Mouse (Mus musculus) cerebellum, adult 2 months (tissue): ENCODE results near the gene Rims1. TPM values are rescaled to one million over a fixed set of nuclear protein-coding genes. Genes with fewer than 3 reads are reported as not detected.

Experiments used
- DNase-seq, 2 experiments: peaks; one replicate each; pipeline ENCODE4 v3.0.0; 2021
- H3K27ac ChIP-seq: fragments of 200-500 bp; 2 replicates; pipeline ENCODE4 v1.5.1; 2012; ENCODE audit warnings: low read length, control low read depth, inconsistent platforms; ENCODE audit not compliant: insufficient read depth
- H3K27me3 ChIP-seq: fragments of 200-500 bp; 2 replicates; pipeline ENCODE4 v1.6.1; 2012; ENCODE audit warnings: inconsistent platforms, mild to moderate bottlenecking, low read length, moderate library complexity; ENCODE audit not compliant: control insufficient read depth, insufficient read depth
- H3K4me1 ChIP-seq: fragments of 200-500 bp; 2 replicates; pipeline ENCODE4 v1.6.1; 2011; ENCODE audit warnings: low read length; ENCODE audit not compliant: control insufficient read depth, insufficient read depth
- H3K4me3 ChIP-seq: fragments of 200-500 bp; replicated peaks from 2 replicates; pipeline ENCODE3; 2011; ENCODE audit warnings: mild to moderate bottlenecking, low read depth, low read length, control low read depth; ENCODE audit not compliant: insufficient read depth
- CTCF ChIP-seq: fragments of 200-500 bp; IDR thresholded peaks from 2 replicates; pipeline ENCODE4 v1.5.1; 2011; ENCODE audit warnings: low read depth, mild to moderate bottlenecking, control low read depth, low read length, moderate library complexity, borderline replicate concordance; ENCODE audit not compliant: insufficient read depth
- POLR2A ChIP-seq: fragments of 200-500 bp; IDR thresholded peaks from 2 replicates; pipeline ENCODE4 v1.6.1; 2011; ENCODE audit warnings: low read length, control low read depth, borderline replicate concordance; ENCODE audit not compliant: insufficient read depth
- WGBS: fragments of 180-500 bp; shearing (Covaris S2); methylation state at CpG from one replicate; pipeline ENCODE4 v1.1.7; 2018; 5-methylcytosine and 5-hydroxymethylcytosine counted together
- polyA plus RNA-seq: library from polyadenylated mRNA; depleted of rRNA; stranded (reverse); fragments of >200 nt; gene quantifications from 2 replicates; pipeline ENCODE4 v1.2.3, GENCODE M21; 2012

Gene Rims1
- polyA plus RNA-seq, 1 experiment: 102 TPM

DNA sequence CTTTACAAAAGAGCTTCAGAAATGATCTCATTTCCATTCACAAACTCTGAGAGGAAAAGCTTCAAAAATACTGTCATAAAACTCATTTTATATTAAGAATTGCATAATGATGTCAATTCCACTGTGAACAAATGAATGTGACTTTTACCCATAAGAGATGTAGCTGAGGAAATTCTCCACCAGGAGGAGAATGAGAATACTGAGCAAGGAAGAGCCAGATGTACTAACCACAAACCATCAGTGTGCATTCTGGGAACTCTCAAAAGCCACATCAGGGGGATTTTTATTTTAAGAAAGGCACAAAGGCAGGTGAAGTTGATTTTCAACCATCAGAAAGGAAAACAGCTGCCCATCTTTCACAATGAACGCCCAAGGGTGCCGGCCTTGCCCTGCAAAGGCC lies 71.4 kb downstream of the Rims1 start:
- no peak for TF ChIP-seq POLR2A
- TF ChIP-seq CTCF: no peak
- Histone ChIP-seq H3K4me3 (no peak overlapping the region), H3K4me1 (peaks cover 6% of the 10 kb centered on the region), H3K27ac (no peak overlapping the region), H3K27me3 (no peaks in the 10 kb centered on the region)
- 98% methylated on average over 2 of the region's 2 CpGs for WGBS
- no peak for DNase-seq

DNA sequence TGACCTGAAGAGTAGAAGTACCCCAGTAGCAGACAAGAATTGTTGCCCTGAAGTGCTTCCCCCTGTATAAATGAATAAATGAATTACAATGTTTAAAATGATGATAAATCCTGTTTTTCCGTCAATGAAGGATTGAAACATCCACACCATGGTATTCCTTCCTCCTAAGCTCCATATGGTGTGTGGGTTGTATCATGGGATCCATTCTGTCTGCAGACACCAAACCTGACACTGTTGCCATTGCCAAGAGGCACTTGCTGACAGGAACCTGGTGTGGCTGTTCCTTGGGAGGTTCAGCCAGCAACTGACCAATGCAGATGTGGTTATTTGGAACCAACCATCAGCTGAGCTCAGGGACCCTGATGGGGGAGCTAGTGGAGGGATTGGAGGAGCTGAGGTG lies 72.5 kb downstream of the Rims1 start:
- peak in 1 of 2 experiments; percentile 29 for DNase-seq
- TF ChIP-seq CTCF: no peak
- no peak for TF ChIP-seq POLR2A

DNA sequence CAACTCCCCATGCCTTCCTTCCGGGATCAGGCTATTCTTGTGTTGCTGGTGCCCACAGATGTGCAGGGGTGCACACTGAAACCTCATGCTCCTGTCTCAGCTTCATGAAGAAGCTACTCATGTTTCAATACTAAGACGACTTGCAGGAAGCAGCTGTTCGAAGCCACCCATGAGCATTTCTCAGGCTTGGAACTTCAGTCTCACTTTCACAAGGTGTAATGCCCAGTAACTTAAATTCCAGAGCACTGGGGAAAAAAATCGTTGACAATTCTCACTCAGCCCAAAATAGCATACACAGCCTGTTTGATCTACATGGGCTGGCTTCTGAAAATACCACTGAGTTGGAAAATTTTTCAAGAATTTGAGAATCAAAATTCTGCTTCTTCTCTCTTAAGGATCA lies 77.6 kb downstream of the Rims1 start:
- 58% methylated on average over 4 of the region's 4 CpGs for WGBS
- no peak for DNase-seq
- no peaks in the 10 kb centered on the region for H3K27me3 ChIP-seq
- H3K4me3 ChIP-seq: no peak overlapping the region
- H3K4me1 ChIP-seq: peaks cover 9% of the 10 kb centered on the region; the same call in 1 of the 2 replicates
- TF ChIP-seq CTCF: no peak
- no peak for TF ChIP-seq POLR2A
- no peak overlapping the region for H3K27ac ChIP-seq

More for the DNA sequence above, 72.5 kb downstream of the Rims1 start:
- Histone ChIP-seq H3K4me1 (peaks cover 6% of the 10 kb centered on the region), H3K27me3 (no peaks in the 10 kb centered on the region), H3K4me3 (no peak overlapping the region), H3K27ac (0 out of 2 replicates have a peak overlapping the region, but pooled peaks have one; percentile 43)
- WGBS: 27% methylated on average over 1 of the region's 1 CpGs

DNA sequence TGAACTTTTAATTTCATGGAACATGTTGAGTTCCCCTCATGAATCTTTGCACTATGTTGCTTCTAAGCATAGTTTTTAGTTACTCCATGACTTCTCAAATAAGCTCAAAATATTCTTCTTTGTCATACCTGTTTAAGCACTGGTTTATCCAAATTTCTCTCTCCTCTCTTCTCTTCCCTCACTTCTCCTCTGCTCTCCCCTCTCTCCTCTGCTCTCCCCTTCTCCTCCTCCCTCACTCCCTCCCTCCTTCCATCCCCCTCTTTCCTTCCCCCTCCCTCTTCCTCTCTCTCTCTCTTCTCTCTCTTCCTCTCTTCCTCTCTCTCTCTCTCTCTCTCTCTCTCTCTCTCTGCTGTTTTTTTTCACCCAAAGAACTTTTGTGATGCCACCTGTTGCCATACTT lies 84.1 kb downstream of the Rims1 start:
- Histone ChIP-seq H3K27me3 (no peaks in the 10 kb centered on the region), H3K4me3 (no peak overlapping the region), H3K4me1 (no peaks in the 10 kb centered on the region), H3K27ac (no peak overlapping the region)
- TF ChIP-seq POLR2A (no peak), CTCF (no peak)
- no peak for DNase-seq

DNA sequence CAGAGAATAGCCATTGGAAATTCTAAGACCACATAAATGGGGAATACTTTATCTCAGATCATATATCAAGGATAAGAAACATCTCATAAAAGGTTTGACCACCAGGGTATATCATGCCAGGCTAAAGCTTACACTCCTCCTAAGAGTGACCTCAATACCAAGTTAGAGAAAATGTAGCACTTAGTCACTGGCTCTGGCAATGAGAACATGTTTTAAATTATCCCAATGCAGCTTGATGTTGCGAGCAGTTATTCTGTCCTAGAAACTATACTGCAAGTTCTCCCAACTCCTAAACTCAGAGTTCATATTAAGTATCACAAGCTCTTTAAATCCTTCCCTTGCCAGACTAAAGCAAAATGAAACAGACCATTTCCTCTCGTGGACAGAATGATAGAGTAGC lies 85.1 kb downstream of the Rims1 start:
- Histone ChIP-seq H3K27me3 (no peaks in the 10 kb centered on the region), H3K4me1 (no peaks in the 10 kb centered on the region), H3K27ac (no peak overlapping the region), H3K4me3 (no peak overlapping the region)
- WGBS: 78% methylated on average over 2 of the region's 2 CpGs
- TF ChIP-seq POLR2A (no peak), CTCF (no peak)
- DNase-seq: no peak

DNA sequence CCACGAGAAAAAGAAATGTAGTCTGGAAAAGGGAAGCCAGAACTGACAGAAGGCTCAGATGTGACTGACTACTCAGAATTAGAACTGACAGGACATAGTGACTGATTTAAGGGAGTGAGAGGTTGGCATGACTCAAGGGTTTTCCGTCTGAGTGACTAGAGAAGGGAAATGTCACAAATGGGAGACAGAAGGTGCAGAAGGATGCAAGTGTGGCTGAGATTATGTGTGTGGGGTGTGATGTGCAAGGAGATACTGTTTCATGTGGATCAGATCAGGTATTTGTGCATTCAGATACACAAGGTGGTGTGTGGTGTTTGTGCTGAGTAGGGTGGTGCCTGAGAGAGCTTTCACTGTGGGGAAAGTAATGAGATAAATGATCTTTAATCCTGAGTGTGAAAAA lies 96.3 kb downstream of the Rims1 start:
- Histone ChIP-seq H3K27ac (peak overlapping the region; percentile 59; the same call in 1 of the 2 replicates), H3K4me3 (no peak overlapping the region), H3K4me1 (peaks cover 5% of the 10 kb centered on the region; the same call in 1 of the 2 replicates), H3K27me3 (no peaks in the 10 kb centered on the region)
- DNase-seq: peak in 1 of 2 experiments; percentile 74
- TF ChIP-seq POLR2A: no peak
- no peak for TF ChIP-seq CTCF
- WGBS: 18% methylated on average over 2 of the region's 2 CpGs

DNA sequence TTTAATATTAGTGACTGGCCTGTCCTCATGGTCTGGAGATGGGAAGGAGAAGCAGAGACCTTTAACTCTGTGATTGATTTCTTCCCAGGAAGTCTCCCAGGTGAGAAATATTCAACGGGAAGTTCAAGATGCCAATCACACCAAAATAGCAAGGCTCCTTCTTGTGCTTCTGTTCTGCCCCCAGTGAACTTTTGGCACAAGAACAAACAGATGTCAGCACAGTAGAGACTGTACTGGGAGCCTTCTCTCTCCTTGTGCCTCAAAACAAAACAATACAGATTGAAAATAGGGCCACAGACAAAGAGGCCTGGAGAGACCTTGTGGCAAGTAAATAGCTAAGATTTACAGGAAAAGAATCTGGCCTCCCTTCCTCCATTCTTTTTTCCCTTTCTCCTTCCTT lies 110.7 kb downstream of the Rims1 start:
- H3K4me1 ChIP-seq: peaks cover 21% of the 10 kb centered on the region
- WGBS: 4% methylated on average over 1 of the region's 1 CpGs
- H3K27me3 ChIP-seq: no peaks in the 10 kb centered on the region
- no peak for TF ChIP-seq POLR2A
- TF ChIP-seq CTCF: no peak
- DNase-seq: peak in 1 of 2 experiments; percentile 53
- no peak overlapping the region for H3K4me3 ChIP-seq
- peak overlapping the region; percentile 72; the same call in 1 of the 2 replicates for H3K27ac ChIP-seq

DNA sequence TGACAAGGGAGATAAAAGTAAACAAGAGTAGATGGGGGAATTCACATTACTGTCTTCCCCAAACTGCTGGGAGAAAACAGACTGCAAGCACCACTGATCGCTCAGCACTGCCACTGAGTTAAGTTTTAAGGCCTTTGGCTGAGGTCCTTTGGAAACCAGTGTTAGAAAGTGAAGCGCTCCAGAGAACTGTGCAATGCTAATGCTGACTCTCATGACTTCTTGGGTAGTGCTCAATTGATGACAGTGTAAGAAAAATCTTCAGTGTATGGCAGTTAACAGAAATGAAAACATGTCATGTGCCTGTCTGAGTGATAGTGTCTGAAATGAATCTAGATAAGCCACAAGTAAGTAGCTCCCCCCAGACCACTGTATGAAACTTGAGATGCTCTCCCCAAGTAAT lies 111.3 kb downstream of the Rims1 start:
- Histone ChIP-seq H3K27ac (no peak overlapping the region), H3K27me3 (no peaks in the 10 kb centered on the region), H3K4me3 (no peak overlapping the region), H3K4me1 (peaks cover 18% of the 10 kb centered on the region)
- DNase-seq: no peak
- TF ChIP-seq CTCF (no peak), POLR2A (no peak)
- 69% methylated on average over 2 of the region's 2 CpGs for WGBS

DNA sequence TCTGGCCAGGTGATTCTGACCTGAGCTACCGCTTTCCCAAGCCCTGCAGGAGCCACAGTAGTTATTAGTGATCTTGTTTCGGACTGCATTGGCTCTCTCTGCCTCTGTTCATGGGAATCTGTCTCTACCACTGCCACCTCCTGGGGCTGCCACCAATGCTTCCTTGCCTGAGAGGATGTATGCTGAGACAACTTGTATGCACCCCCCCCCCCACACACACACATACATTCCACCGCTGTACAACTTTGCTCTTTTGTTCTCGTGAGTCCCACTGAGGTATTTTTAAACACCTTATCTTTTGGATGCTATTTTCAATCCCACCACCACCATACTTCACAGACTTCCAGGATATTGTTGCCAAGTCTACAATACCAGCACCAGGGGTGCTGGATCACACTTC lies 122.3 kb downstream of the Rims1 start:
- H3K4me3 ChIP-seq: no peak overlapping the region
- no peak overlapping the region for H3K27ac ChIP-seq
- 41% methylated on average over 4 of the region's 4 CpGs for WGBS
- no peak for TF ChIP-seq CTCF
- no peak for TF ChIP-seq POLR2A
- no peaks in the 10 kb centered on the region for H3K27me3 ChIP-seq
- H3K4me1 ChIP-seq: no peaks in the 10 kb centered on the region; the same call in 1 of the 2 replicates
- no peak for DNase-seq
